Mouse (Mus musculus) spleen, embryonic (tissue): Measurements from ENCODE around the gene Gm17617.

Experiments
- CTCF ChIA-PET: fragments of 350-600 bp; sonication (Branson Sonifier 250); formaldehyde crosslinking; loops from one replicate; lab custom pipeline; 2022; lab: Charles Lee

Gm17617 gene

DNA sequence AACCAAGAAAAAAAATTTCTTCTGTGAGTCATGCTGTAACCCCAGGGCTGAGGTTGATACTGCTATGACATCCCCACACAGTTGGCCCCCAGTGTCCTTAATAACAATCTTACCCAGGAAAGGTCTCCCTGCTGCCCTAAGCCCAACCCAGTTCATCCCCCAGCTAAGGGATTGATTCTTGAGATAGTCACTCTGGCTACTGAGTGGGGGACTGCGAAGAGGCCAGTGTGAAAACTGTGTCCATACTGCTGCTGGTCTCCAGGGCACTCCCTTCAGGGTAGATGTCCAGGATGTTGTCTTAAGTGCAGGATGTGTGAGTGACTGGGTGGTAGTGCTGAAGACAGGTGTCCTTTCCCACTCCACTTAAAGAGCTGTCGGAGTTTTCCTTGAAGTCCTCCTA, at the start of gene Gm17617:
TSS of gene Gm17617 (minus strand) at position 101 of the 400 bp plus-strand sequence.
- CTCF ChIA-PET, result interaction anchor here (0.9 kb wide), 1 partner anchor 22 kb away, joined by 10 read pairs; no protein-coding TSS in a partner anchor

DNA sequence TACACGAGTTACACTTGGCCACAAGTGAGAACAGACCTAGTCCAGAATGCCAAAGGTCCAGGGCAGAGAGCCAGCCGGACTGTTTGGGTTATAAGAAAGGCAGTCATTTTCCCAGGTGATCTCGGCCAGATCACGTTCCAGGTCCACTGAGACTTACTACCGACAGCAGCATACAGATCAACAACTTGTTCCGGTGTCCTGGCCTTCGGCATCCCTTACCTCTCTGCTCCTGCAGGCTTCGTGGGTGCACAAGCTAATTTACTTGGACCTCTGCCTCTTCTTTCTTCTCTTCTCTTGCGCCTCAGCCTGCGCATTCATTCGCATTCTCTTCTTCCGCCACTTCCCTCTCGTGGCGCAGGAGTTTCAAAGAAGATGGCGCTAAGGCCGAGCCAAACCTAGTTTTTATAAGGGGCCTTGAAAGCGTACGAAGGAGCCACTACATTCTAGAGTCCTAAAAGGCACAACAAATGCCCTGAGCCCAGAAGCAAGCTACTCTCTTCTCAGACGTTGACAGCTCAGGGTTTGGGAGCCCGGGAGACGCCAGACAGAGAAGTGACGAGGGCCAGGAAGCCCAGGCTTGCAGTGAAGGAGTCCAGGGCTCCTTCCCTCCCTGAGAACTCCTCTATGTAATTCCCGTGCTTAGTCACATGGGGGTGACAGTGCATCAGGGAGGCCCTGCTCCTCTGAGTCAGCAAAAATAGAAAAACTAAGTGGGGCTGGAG, 49.0 kb upstream of the Gm17617 start:
- CTCF ChIA-PET, result interaction anchor here (0.6 kb wide), 1 partner anchor 164 kb away, joined by 3 read pairs; no protein-coding TSS in a partner anchor

DNA sequence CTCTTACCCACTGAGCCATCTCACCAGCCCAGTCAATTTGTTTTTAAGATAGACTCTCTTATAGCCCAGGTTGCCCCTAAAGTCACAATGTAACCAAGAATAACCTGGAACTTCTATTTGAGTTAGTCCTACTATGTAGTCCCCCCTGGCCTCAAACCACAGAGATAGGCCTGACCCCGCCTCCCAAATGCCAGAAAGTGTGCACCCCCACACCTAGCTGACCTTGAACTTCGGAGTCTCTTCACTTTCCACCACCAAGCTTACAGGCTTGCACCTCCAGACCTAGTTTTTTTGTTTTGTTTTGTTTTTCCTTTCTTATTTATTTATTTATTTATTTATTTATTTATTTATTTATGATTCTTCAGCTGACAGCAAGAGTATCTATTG, 48.4 kb upstream of the Gm17617 start:
- CTCF ChIA-PET, result no interaction called here

GRCm38 (mm10) chr13:55179591-55179990, 46.2 kb upstream of the Gm17617 start:
- CTCF ChIA-PET, result interaction anchor here (0.5 to 0.6 kb wide), 2 partner anchors 40 to 54 kb away, joined by 3 to 8 read pairs; no protein-coding TSS in a partner anchor

DNA sequence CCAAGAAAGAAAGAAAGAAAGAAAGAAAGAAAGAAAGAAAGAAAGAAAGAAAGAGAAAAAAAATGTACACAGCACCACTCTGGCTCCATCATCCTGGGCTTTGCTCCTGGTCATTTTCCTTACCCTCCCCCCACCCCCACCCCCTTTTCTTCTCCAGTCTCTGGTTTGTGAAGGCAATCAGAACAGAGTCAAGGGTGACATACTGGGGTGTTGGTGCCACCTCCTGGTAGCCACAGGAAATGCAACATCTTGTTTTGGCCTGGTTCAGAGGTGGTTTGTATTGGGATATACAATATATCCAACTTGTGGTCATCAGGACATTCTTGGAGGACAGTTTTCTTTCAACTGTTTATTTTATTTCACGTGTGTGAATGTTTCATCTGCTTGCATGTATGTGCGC, 45.2 kb upstream of the Gm17617 start:
- CTCF ChIA-PET, result interaction anchor here (1.0 kb wide), 1 partner anchor 73 kb away, joined by 3 read pairs; the partner anchor contains the start of gene Zfp346

GRCm38 (mm10) chr13:55177903-55178496, 44.7 kb upstream of the Gm17617 start:
- CTCF ChIA-PET, result interaction anchor here (1.0 kb wide), 1 partner anchor 73 kb away, joined by 3 read pairs; the partner anchor contains the start of gene Zfp346

DNA sequence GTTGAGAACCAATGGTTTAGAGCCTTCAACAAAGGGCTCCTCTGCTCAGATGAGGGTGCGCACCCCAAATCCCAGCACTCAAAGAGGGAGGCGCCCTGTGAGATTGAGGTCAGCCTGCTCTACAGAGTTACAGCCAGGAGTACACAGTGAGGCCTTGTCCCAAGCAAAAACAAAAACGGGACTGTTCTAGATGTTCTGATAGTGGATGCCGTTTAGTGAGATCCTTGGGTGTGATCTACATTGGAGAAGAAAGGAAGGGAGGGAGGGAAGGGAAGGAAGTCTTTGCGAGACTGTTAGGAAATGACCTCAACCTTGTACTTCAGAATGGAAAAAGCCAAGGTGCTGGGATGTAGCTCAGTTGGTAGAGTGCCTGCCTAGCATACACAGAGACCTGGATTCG, 42.9 kb upstream of the Gm17617 start:
- CTCF ChIA-PET, result interaction anchor here (0.9 kb wide), 1 partner anchor 377 kb away, joined by 6 read pairs; no protein-coding TSS in a partner anchor

DNA sequence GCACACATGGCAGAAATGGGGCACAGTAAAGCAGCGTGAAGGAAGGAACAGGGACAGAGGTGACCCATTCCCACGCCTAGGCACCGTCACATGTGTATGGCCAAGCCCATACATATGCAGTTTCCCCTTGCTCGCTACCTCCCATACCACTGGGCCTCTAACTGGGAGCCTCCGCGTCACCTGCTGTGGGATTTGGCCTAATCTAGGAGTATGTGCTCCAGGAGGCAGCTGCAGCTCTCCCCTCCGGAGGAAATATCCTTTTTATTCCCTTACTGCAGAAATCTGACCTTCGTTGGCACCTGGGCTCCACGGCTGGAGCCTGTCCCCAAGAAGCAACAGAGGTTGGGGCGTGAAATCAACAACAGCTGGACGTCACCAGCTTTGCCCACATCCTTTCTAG, 41.0 kb upstream of the Gm17617 start:
- CTCF ChIA-PET, result no interaction called here

GRCm38 (mm10) chr13:55172336-55172770, 39.0 kb upstream of the Gm17617 start:
- CTCF ChIA-PET, result no interaction called here

DNA sequence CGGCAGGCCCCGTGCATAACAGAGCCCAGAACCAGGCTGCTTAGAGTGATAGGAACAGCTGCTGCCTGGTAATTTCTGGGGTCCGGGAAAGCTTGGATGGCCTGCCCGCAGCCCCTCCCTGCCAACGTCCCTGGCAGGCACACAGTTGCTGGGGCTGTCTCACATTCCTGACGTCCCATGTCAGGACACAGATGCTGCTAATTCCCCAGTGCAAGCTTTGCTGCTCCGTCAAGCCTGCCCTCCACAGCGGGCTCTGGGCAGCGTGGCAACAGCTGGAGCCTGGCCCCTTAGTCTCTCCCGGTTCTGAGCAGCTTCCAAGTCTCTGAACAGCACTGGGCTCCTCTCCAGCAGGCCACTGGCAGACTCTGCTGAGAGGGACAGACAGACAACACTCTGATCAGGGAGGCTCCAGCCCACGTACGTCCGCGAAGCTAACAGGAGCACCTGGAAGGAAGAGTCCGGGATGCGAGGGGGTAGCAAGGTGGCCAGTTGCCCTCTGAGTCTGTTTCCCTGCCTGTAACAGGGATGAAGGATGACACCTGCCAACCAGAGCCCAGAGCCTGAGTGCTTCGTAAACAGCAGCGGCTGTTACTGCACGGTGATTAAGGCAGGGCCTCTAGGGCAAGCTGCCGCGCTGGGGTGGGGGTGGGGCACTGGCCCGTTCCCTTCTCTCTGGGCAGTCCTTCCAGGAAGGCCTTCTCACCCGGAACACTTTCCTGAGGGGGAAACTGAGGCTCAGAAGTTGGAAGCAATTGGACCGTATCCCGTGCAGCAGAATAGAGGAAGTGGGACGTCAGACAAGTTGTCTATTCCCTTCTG, 38.4 kb upstream of the Gm17617 start:
- CTCF ChIA-PET, result no interaction called here

DNA sequence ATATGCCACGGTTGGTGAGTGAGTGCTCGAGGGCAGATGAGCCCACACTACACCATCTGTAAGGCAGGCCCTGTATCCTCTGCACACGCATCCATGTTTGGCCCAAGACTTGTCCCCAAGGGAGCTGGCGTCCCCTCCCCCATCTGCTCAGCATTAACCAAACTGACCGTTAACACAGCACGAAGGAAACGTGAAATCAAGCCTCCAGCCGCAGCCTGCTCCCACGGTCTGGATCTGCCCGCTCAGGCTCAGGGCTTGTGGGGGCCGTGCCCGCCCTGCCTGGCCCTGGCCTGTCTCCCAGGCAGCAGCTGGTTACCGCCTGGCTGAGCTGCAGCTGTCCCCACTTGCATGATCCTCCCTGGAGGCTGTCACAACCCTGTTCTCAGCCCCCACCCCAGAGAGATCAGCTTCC, 35.6 kb upstream of the Gm17617 start:
- CTCF ChIA-PET, result no interaction called here

DNA sequence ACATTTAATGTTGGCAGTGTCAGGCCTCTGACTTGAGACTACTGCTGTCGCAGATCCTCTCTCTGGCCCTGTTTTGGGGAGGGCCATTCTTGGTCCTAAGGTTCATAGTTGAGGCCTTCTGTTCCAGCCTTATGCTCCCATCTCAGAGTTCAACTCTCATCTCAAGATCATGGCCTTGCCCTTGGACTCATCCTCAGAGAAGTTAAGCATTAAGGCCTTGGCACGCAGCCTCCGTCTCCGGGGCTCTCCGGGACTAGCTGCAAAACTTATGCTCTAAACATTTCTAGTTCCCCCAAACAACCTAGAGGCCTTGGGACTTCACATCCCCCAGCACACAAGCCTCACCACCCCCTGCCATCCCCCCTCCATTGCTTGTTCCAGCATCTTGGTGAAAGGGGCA, 34.9 kb upstream of the Gm17617 start:
- CTCF ChIA-PET, result interaction anchor here (0.8 kb wide), 1 partner anchor 165 kb away, joined by 3 read pairs; no protein-coding TSS in a partner anchor

- CTCF ChIA-PET, result interaction anchor here (0.8 kb wide), 1 partner anchor 166 kb away, joined by 3 read pairs; no protein-coding TSS in a partner anchor
Observed at GRCm38 (mm10) chr13:55167798-55168197, 34.5 kb upstream of the Gm17617 start.

- CTCF ChIA-PET, result interaction anchor here (0.6 to 0.8 kb wide), 2 partner anchors 8 to 167 kb away, joined by 3 to 9 read pairs; no protein-coding TSS in a partner anchor
Observed at GRCm38 (mm10) chr13:55166806-55167725, 33.7 kb upstream of the Gm17617 start.

- CTCF ChIA-PET, result no interaction called here
Observed at GRCm38 (mm10) chr13:55165831-55166339, 32.5 kb upstream of the Gm17617 start.

- CTCF ChIA-PET, result no interaction called here
Observed at GRCm38 (mm10) chr13:55163553-55163952, 30.2 kb upstream of the Gm17617 start.

DNA sequence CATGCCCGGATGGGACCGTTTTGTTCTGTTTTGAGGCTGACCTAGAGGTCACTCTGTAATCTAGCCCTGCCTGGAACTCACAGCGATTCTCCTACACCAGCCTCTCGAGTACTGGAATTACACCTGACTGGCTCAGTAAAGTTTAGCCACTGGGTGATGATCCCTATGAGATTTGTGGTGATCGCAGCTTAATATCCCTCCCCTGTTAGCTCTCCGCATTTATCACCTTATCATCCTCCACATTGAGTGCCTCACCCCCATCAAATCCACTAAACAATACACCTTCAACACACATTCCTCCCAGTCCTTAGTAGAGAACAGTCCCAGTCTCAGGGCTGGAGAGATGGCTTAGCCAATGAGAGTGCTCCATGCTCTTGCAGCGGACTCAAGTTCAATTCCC, 29.0 kb upstream of the Gm17617 start:
- CTCF ChIA-PET, result no interaction called here

GRCm38 (mm10) chr13:55153951-55154350, 20.6 kb upstream of the Gm17617 start:
- CTCF ChIA-PET, result no interaction called here

DNA sequence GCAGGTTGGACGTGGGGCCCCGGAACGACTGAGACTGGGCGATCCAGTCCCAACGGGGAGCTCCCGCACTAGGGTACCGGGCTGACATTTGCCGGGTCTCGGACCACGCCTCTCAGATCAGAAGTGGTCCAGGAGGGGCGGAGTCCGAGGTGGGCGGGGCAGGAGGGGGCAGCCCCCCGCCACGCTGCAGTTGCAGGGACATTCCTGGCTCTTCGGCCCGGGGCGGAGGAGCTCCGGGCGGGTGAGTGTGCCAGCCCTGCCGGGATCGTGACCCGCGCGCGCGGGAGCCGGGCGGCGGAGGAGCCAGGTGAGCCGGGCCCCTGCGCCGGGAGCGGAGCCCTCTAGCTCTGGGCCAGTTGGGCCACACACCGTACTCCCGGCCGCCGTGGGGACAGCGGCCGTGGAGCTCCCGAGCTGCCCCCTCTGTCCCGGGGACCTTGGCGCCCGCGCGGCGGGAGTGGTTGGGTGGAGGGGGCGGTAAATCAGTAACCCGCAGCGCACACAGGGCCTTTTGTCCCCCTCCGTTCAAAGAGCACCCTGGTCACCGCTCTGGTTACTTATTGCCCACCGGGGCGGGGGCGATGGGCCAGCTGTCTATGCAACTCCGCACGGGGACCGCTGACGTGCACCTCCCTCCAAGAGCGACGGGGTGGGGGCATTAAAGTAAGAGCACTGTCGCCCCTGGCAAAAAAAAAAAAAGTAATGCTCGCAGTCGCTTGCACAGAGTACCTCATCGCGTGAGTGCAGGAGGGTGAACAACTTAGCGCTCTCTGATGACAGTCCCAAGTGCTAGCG, 19.5 kb upstream of the Gm17617 start, which contains the start of gene Fgfr4:
TSS of gene Fgfr4 (plus strand) at position 20 of the 795 bp plus-strand sequence.
- CTCF ChIA-PET, result interaction anchor here (0.7 kb wide), 1 partner anchor 361 kb away, joined by 3 read pairs; no protein-coding TSS in a partner anchor
